Mouse (Mus musculus) forebrain, embryonic 12.5 days (tissue): ENCODE data around the gene Tmem135. TPM values are rescaled to one million over a fixed set of nuclear protein-coding genes. Genes with fewer than 3 reads are reported as not detected.

ENCODE experiments used
- ATAC-seq: fragments of 200-750 bp; cut with Nextera tagmentation; 2 replicates; pipeline ENCODE4 v1.8.0; 2017; ENCODE audit warnings: moderate TSS enrichment; ENCODE audit not compliant: low FRiP score
- H3K27ac ChIP-seq: fragments of 300-500 bp; sonication (generic); 2 replicates; pipeline ENCODE4 v1.5.1; 2016; ENCODE audit warnings: mild to moderate bottlenecking
- H3K27me3 ChIP-seq: fragments of 300-500 bp; sonication (generic); 2 replicates; pipeline ENCODE4 v1.6.1; 2016; ENCODE audit warnings: mild to moderate bottlenecking
- H3K36me3 ChIP-seq: fragments of 300-500 bp; sonication (generic); replicated peaks from 2 replicates; pipeline ENCODE4 v1.6.1; 2016; ENCODE audit warnings: mild to moderate bottlenecking
- H3K4me1 ChIP-seq: fragments of 300-500 bp; sonication (generic); 2 replicates; pipeline ENCODE4 v1.6.1; 2016
- H3K4me2 ChIP-seq: fragments of 300-500 bp; sonication (generic); 2 replicates; pipeline ENCODE4 v1.6.1; 2016; ENCODE audit warnings: mild to moderate bottlenecking, moderate library complexity
- H3K4me3 ChIP-seq: fragments of 300-500 bp; sonication (generic); replicated peaks from 2 replicates; pipeline ENCODE4 v1.5.1; 2016; ENCODE audit warnings: mild to moderate bottlenecking
- H3K9ac ChIP-seq: fragments of 300-500 bp; sonication (generic); 2 replicates; pipeline ENCODE4 v1.6.1; 2016; ENCODE audit warnings: mild to moderate bottlenecking
- H3K9me3 ChIP-seq: fragments of 300-500 bp; sonication (generic); 2 replicates; pipeline ENCODE4 v1.6.1; 2016
- WGBS: fragments of 180-500 bp; shearing (Covaris S2); methylation state at CpG from one replicate; pipeline ENCODE4 v1.1.7; 2016; 5-methylcytosine and 5-hydroxymethylcytosine counted together
- polyA plus RNA-seq: library from polyadenylated mRNA; unstranded; fragments of >200 nt; fragmentation: Nextera tagmentation; extraction: Ambion mirVana; gene quantifications from 2 replicates; pipeline ENCODE4 v1.2.1, GENCODE M21; 2016

Gene Tmem135
- polyA plus RNA-seq, 1 experiment from 2014 or later, result 26.4 TPM

DNA sequence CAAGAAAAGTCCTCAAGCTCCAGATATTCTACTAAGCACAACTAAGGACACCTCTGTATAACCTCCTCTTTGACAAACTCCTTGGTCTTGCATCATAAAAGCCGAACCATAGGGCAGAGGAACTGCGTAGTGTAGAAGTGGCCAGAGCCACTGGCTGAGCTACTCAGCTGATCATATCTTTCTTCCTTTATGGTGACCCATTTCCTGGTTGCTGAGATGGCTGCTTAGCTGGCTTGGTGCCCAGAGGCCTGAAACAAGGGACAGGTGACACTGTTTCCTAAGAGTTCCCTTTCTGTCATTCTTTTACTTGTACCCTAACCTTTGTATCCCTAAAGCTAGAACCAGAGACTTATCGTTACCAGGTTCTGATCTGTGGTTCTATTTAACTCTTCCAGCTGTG, 7.3 kb upstream of the Tmem135 start:
- WGBS, result 84% methylated on average over 3 of the region's 3 CpGs
- Histone ChIP-seq H3K4me2 (no peak overlapping the region), H3K36me3 (no peaks in the 10 kb centered on the region), H3K4me3 (no peak overlapping the region), H3K9ac (no peak overlapping the region), H3K9me3 (no peaks in the 10 kb centered on the region), H3K4me1 (no peaks in the 10 kb centered on the region), H3K27me3 (peaks cover 9% of the 10 kb centered on the region; the same call in 1 of the 2 replicates), H3K27ac (no peak overlapping the region)
- ATAC-seq, result no peak

DNA sequence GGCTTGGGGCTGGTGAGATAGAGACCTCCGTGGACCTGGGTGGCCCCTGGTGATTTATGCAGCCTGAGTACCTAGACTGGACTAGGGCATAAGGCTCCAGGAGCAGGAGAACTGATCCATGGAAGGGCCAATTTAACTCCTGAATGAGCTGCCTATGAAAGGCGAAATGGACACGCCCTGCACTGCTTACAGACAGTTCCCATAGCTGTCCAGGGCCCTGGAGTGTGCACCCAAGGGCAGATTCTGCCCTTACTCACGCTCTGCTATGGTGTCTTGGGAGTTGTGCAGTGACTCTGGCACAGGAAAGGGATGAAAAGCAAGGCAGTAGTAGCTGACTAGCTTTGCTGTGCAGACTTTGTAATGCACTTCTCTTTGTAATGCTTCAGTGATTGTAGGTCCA, 6.3 kb upstream of the Tmem135 start:
- ATAC-seq, result no peak
- peaks cover 14% of the 10 kb centered on the region for H3K27me3 ChIP-seq
- H3K27ac ChIP-seq, result no peak overlapping the region
- peaks cover under 1% of the 10 kb centered on the region; the same call in 1 of the 2 replicates for H3K4me1 ChIP-seq
- H3K9ac ChIP-seq, result no peak overlapping the region
- H3K4me2 ChIP-seq, result no peak overlapping the region
- no peaks in the 10 kb centered on the region for H3K9me3 ChIP-seq
- no peak overlapping the region for H3K4me3 ChIP-seq
- 79% methylated on average over 4 of the region's 4 CpGs for WGBS
- H3K36me3 ChIP-seq, result no peaks in the 10 kb centered on the region

DNA sequence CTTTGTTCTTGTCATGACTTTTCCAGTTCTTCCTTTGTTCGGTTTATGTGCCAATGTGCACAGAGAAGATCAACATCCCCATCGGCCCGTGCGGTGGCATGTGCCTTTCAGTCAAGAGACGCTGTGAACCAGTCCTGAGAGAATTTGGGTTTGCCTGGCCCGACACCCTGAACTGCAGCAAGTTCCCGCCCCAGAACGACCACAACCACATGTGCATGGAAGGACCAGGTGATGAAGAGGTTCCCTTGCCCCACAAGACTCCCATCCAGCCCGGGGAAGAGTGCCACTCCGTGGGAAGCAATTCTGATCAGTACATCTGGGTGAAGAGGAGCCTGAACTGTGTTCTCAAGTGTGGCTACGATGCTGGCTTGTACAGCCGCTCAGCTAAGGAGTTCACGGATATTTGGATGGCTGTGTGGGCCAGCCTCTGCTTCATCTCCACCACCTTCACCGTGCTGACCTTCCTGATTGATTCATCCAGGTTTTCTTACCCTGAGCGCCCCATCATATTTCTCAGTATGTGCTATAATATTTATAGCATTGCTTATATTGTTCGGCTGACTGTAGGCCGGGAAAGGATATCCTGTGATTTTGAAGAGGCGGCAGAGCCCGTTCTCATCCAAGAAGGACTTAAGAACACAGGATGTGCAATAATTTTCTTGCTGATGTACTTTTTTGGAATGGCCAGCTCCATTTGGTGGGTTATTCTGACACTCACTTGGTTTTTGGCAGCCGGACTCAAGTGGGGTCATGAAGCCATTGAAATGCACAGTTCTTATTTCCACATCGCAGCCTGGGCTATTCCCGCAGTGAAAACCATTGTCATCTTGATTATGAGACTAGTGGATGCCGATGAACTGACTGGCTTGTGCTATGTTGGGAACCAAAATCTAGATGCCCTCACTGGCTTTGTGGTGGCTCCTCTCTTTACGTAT, 3.3 kb upstream of the Tmem135 start:
- Histone ChIP-seq H3K4me1 (peaks cover 13% of the 10 kb centered on the region), H3K27ac (no peak overlapping the region), H3K36me3 (no peaks in the 10 kb centered on the region), H3K4me3 (no peak overlapping the region), H3K4me2 (no peak overlapping the region), H3K9ac (no peak overlapping the region), H3K9me3 (no peaks in the 10 kb centered on the region), H3K27me3 (peaks cover 32% of the 10 kb centered on the region)
- WGBS, result 95% methylated on average over 24 of the region's 24 CpGs
- no peak for ATAC-seq

DNA sequence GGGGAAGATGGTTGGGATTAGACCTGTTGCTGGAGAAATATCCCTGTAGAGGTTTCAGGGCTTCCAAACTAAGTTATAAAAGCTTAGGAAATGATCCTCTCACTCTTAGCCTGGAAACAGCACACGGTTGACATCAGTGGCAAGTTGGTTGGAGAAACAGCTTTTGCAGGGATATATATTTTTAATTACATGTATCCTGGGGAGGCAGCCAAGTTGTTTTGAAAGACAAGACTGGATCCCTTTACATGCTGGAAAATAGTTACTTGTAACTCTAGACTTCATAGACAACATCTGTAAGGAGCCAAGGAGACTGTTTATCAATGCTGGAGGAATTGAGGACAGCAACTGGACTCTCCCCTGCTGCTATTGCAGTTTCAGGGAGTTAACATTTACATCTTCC, 2.0 kb upstream of the Tmem135 start:
- Histone ChIP-seq H3K27ac (no peak overlapping the region), H3K27me3 (peaks cover 40% of the 10 kb centered on the region), H3K4me2 (no peak overlapping the region), H3K4me1 (peaks cover 21% of the 10 kb centered on the region), H3K9ac (no peak overlapping the region), H3K36me3 (no peaks in the 10 kb centered on the region), H3K4me3 (no peak overlapping the region), H3K9me3 (no peaks in the 10 kb centered on the region)
- 50% methylated on average over 1 of the region's 1 CpGs for WGBS
- no peak for ATAC-seq

DNA sequence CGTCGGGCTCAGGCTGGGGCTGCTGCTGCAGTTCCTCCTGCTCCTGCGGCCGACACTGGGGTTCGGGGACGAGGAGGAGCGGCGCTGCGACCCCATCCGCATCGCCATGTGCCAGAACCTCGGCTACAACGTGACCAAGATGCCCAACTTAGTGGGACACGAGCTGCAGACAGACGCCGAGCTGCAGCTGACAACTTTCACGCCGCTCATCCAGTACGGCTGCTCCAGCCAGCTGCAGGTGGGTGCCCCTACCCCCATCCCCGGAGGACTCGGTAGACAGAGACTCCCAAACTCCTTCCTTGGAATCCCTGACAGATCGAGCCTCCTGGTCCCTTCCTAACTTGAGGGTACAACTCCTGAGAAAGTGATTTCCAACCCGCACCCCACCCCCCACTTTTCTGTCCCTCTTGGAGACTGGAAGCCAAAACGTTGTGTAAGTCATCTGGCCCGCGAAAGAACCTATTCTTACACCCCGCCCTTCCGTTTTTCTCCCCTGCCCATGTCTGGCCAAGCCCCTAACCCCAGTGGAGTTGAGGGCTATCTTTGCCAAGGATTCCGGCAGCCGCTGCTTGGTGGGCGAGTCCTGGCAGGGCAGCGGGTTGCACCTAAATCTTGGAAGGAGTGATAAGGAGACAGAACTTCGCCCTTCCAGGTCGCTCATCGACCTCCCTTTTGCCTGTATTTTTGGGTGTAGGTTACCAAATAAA, 865 bp upstream of the Tmem135 start:
- peaks cover 24% of the 10 kb centered on the region for H3K4me1 ChIP-seq

DNA sequence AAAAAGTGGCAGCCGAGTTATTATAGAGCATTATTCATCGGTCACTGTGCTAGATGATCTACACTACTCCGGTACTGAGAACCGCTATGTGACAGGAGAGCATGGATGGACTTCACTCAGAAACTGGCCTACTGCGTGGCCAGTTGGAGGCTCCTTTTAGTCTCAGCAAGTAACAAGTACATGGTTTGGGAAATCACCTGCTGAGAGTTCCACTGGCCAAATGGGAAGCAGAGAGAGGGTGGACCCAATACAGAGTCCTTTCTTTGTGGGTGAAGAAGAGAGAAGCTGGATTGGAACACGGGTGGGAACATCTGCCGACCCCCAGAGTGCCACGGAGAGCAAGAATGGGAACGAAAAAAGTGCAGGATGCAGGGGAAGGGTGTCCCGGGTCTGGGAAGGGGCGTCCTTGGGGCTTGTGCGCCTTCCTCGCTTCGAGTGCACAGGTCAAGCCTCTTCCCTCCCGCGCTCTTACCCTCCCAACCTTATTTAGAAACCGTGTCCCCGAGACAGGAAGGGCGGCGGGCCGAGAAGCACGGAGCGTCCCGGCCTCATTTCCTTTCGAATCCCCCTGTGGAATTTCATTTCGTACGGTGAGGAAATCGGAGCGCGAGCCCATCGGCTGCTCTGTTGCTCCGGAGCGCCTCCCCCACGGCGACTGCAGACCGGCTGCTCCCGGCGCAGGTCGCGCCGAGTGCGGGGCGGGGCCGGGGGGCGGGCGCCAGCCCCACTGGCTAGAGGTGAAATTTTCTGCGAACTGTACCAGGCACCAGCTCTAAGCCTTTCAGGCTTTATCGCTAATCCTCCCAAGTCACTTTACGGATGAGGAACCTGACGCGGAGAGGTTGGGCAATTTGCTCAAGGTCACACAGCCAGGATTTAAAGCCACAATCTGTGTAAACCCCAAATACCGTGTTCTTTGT, 709 bp downstream of the Tmem135 start:
- Histone ChIP-seq H3K27ac (peak overlapping the region; percentile 75), H3K36me3 (no peaks in the 10 kb centered on the region), H3K4me1 (peaks cover 24% of the 10 kb centered on the region), H3K9me3 (no peaks in the 10 kb centered on the region), H3K4me3 (peak overlapping the region; percentile 66), H3K9ac (peak overlapping the region; percentile 76), H3K4me2 (peak overlapping the region; percentile 99), H3K27me3 (peaks cover 46% of the 10 kb centered on the region)
- 5% methylated on average over 51 of the region's 52 CpGs for WGBS
- ATAC-seq, result peak; percentile 75

More for the DNA sequence above, 865 bp upstream of the Tmem135 start:
- ATAC-seq, result peak; percentile 11; the same call in 1 of the 2 replicates
- H3K27ac ChIP-seq, result no peak overlapping the region
- peak overlapping the region; percentile 66 for H3K4me3 ChIP-seq
- H3K36me3 ChIP-seq, result no peaks in the 10 kb centered on the region
- no peaks in the 10 kb centered on the region for H3K9me3 ChIP-seq
- under 1% methylated on average over 35 of the region's 35 CpGs for WGBS
- H3K9ac ChIP-seq, result peak overlapping the region; percentile 76
- H3K27me3 ChIP-seq, result peaks cover 40% of the 10 kb centered on the region
- peak overlapping the region; percentile 99 for H3K4me2 ChIP-seq

DNA sequence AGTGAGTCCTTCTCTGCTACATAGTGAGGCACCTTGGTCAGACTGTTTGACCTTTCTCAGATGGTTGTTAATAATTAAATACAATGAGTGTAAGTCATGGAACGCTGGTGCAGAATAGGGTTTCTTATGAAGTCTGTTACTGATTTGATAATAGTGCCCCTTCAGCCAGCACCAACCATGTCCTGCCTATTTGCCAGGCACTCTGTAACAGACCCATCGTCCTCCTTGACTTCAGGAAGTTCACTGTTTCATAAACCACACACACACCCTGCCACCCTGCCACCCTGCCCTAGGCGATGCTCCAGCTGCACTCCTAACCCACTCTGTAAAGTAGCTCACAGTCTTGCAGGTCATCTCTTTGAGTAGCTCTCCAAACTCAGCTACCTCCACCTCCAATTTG, 2.1 kb downstream of the Tmem135 start:
- Histone ChIP-seq H3K9me3 (no peaks in the 10 kb centered on the region), H3K36me3 (no peaks in the 10 kb centered on the region), H3K4me3 (no peak overlapping the region), H3K9ac (no peak overlapping the region), H3K4me1 (peaks cover 24% of the 10 kb centered on the region), H3K27me3 (peaks cover 40% of the 10 kb centered on the region), H3K27ac (no peak overlapping the region), H3K4me2 (no peak overlapping the region)
- no peak for ATAC-seq
- WGBS, result 71% methylated on average over 3 of the region's 3 CpGs

DNA sequence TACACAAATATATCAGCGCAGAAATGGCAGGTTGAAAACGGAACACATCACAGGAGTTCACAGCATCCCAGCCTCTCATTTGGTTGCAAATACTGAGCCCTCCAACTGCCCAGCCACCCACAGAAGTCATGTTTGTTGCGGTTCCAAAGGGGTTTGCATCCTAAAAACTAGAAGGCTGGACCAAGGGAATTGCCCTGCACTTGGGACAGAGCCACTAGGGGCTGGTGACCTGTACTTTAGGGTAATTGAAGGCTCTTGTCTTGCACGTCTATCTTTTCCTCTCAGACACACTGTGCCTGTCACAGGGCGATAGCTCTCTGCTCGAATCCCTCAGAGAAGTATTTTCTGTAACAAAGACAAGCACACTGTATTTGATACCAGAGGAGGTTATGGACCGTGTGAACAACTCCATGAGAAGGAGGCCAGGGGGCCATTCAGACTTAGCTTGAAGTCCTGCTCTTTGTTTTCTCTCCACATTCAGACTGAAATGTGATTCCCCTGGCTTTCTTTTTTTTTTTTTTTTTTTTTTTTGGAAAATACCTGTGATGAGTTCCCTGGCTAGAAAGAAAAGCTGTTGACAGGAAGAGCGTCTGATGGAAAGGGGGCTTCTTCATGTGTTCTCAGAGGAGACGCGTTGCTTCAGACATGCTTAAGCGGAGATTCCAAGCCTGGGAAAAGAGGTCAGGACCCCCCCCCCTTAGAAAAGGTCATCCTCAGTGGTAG, 2.7 kb downstream of the Tmem135 start:
- peaks cover 24% of the 10 kb centered on the region for H3K4me1 ChIP-seq
- H3K9ac ChIP-seq, result no peak overlapping the region
- no peak for ATAC-seq
- no peaks in the 10 kb centered on the region for H3K36me3 ChIP-seq
- 20% methylated on average over 11 of the region's 11 CpGs for WGBS
- 0 out of 2 replicates have a peak overlapping the region, but pooled peaks have one; percentile 31 for H3K27ac ChIP-seq
- H3K9me3 ChIP-seq, result no peaks in the 10 kb centered on the region
- peaks cover 41% of the 10 kb centered on the region for H3K27me3 ChIP-seq
- H3K4me2 ChIP-seq, result no peak overlapping the region
- no peak overlapping the region for H3K4me3 ChIP-seq

DNA sequence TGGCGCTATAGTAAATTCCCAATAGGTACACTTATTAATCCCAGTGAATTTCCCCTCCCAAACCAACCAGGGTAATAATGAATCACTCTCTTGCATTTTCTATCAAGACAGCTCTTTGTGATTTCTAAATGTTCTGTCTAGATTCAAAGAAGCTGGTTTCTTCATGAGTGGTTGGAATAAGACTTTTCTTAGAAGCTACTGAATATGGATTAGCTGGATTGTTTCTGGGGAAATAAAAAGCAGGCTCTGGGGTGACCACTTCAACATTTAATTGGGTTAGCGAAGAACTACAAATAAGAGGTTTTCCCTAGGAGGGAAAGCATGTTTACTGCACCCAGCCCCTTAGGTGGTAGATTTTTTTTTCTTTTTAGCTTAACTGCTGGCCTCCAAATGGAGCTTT, 3.3 kb downstream of the Tmem135 start:
- peaks cover 24% of the 10 kb centered on the region for H3K4me1 ChIP-seq
- H3K27me3 ChIP-seq, result peaks cover 38% of the 10 kb centered on the region

DNA sequence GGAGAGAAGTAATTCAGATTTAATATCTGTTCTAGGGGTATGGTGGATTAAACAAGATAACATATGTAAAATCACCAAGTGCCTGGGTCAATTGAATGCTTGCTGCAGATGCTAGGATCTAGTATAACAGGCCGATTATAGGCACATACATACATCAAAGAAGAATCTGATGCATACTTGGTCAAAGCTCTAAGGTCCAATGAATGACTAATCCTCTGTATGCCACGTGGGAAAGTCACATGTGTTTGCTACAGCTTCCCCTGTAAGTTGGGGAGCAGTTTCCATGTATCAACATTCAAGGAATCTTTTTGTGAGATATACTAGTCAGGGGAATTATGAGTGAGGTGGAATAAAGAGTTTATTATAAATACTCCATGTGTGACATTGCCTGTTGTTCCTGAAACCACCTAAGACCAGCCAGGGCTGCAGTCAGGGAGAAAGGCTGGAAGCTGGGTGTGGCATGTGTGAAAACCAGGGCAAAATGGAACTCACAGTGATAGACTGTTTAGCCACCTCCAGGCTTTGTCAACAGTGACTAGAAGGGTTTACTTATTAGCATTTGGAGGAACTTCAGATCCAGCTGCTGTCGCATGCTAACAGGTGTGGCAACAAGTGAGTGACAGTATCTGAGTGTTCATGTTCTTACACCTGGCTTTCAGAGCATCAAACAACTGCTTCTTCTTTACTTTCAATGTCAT, 6.0 kb downstream of the Tmem135 start:
- Histone ChIP-seq H3K4me1 (peaks cover 11% of the 10 kb centered on the region; the same call in 1 of the 2 replicates), H3K27ac (no peak overlapping the region), H3K36me3 (no peaks in the 10 kb centered on the region), H3K27me3 (peaks cover 26% of the 10 kb centered on the region), H3K4me3 (no peak overlapping the region), H3K9me3 (no peaks in the 10 kb centered on the region), H3K9ac (no peak overlapping the region), H3K4me2 (no peak overlapping the region)
- no peak for ATAC-seq
- WGBS, result 71% methylated on average over 3 of the region's 3 CpGs

More for the DNA sequence above, 3.3 kb downstream of the Tmem135 start:
- Histone ChIP-seq H3K4me3 (no peak overlapping the region), H3K9me3 (no peaks in the 10 kb centered on the region), H3K4me2 (no peak overlapping the region), H3K36me3 (no peaks in the 10 kb centered on the region), H3K27ac (0 out of 2 replicates have a peak overlapping the region, but pooled peaks have one; percentile 31), H3K9ac (no peak overlapping the region)
- ATAC-seq, result no peak
- WGBS, result 14% methylated on average over 2 of the region's 2 CpGs

DNA sequence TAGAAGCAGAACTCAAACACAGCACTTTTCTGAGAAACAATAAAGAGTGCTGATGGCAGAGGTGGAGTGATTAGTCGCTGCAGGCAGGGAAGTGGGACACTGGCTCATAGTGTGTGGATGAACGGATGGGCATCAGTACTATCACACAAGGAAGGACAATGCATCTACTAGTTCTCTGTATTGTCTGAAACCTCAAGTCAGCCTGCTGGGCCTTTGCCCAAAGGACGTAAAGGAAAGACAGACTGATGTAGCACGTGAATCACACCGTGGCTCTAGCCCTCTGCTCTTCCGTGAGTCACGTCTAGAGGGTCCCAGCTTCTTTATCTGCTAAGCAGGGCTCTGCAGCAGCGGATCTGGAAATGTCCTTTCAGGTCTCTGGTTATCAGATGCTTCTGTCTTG, 7.6 kb downstream of the Tmem135 start:
- 63% methylated on average over 8 of the region's 8 CpGs for WGBS
- Histone ChIP-seq H3K4me2 (no peak overlapping the region), H3K9me3 (no peaks in the 10 kb centered on the region), H3K9ac (no peak overlapping the region), H3K27me3 (peaks cover 12% of the 10 kb centered on the region), H3K27ac (no peak overlapping the region), H3K4me3 (no peak overlapping the region), H3K4me1 (peaks cover 7% of the 10 kb centered on the region; the same call in 1 of the 2 replicates), H3K36me3 (no peaks in the 10 kb centered on the region)
- ATAC-seq, result no peak
